Mouse (Mus musculus): ENCODE results near the gene 1700023F06Rik.

1700023F06Rik gene

DNA sequence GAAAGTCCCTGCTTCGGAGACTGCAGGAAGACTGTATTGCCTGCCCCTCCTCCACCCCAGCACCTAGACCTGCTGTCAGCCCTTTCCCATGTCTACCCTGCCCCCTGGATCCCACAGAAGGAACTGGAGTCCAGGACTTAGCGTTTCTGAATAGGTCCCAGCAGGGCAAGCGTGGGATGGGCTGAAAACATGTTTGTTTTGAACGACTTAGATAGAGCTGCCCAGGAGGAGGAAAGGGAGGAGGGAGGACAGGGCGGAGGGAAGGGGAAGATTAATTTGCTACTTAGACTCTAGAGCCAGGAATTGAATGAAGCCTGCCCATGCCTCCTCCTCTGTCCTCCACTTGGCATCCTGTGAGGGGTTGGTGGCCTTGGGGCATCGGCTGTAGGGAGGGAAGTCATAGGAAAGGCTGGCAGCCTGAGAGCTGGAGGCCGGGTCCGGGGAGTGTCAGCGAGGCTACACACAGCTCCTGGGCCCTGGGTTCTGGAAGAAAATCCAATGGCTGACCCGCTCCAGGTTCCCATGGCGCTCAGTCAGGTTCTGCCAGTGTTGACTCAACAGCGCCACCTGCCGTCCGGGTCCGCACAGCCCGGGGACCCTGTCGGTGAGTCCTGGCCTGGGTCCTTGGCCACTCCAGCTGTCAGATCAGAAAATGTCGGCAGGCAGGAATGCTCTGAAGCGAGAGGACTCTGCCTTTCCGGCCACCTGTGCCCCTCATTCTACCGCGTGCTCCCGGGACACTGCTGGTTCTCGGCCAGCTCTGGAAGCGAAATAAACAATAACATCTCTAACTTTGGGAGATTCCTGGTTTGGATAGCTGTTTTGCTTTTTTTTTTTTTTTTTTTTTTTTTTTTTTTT lies 49.5 kb downstream of the 1700023F06Rik start:
- peak; percentile 93 for DNase-seq

DNA sequence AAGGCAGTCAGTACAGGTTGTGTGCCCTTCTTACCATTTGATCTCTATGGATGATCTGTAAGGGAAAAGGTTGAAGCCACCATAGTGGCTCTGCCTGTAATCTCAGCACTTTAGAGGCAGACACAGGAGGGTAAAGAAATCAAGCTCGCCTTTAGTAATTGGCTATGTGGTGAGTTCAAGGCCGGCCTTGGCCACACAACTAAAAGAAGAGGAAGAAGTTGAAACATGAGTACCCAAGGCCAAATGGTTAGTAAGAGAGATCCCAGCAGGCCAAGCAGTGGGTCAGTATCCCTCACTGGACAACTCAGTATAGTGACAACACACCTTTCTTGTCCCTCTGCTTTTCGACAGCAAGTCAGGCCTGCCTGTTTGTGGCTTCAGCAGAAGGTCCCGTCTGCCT lies 58.6 kb downstream of the 1700023F06Rik start:
- DNase-seq: no peak
